Mouse (Mus musculus) liver, adult 2 months (tissue): ENCODE measurements around the gene Nup188. TPM values are rescaled to one million over a fixed set of nuclear protein-coding genes. Genes with fewer than 3 reads are reported as not detected.

Experiments used
- DNase-seq: peaks from one replicate; pipeline ENCODE4 v3.0.0-alpha.2; 2011; ENCODE audit warnings: low read depth, low spot score; ENCODE audit errors: extremely low read depth
- H3K27ac ChIP-seq: fragments of 200-500 bp; replicated peaks from 2 replicates; pipeline ENCODE4 v1.5.1; 2012; ENCODE audit warnings: low read depth, mild to moderate bottlenecking, control low read depth, inconsistent platforms, low read length; ENCODE audit not compliant: insufficient read depth
- H3K27me3 ChIP-seq: fragments of 200-500 bp; 2 replicates; pipeline ENCODE4 v1.6.1; 2012; ENCODE audit warnings: mild to moderate bottlenecking, moderate library complexity, low read length, inconsistent platforms; ENCODE audit not compliant: control insufficient read depth, insufficient read depth
- H3K36me3 ChIP-seq: fragments of 200-500 bp; 2 replicates; pipeline ENCODE4 v1.6.1; 2012; ENCODE audit warnings: low read length, inconsistent platforms; ENCODE audit not compliant: control insufficient read depth, insufficient read depth
- H3K4me1 ChIP-seq: fragments of 200-500 bp; 2 replicates; pipeline ENCODE4 v1.6.1; 2011; ENCODE audit warnings: low read length; ENCODE audit not compliant: control insufficient read depth, insufficient read depth
- H3K4me3 ChIP-seq: fragments of 200-500 bp; 2 replicates; pipeline ENCODE4 v1.5.1; 2011; ENCODE audit warnings: low read depth, mild to moderate bottlenecking, control low read depth, low read length, moderate library complexity; ENCODE audit not compliant: insufficient read depth
- H3K79me2 ChIP-seq: fragments of 200-500 bp; 2 replicates; pipeline ENCODE4 v1.6.1; 2012; ENCODE audit warnings: inconsistent platforms, mild to moderate bottlenecking, low read length, moderate library complexity; ENCODE audit not compliant: control insufficient read depth, insufficient read depth
- H3K9ac ChIP-seq: fragments of 200-500 bp; 2 replicates; pipeline ENCODE4 v1.6.1; 2012; ENCODE audit warnings: low read depth, mild to moderate bottlenecking, control low read depth, inconsistent platforms, low read length
- CTCF ChIP-seq: fragments of 200-500 bp; IDR thresholded peaks from 2 replicates; pipeline ENCODE4 v1.5.1; 2011; ENCODE audit warnings: low read depth, low read length, control low read depth
- POLR2A ChIP-seq: fragments of 200-500 bp; IDR thresholded peaks from 2 replicates; pipeline ENCODE4 v1.6.1; 2011; ENCODE audit warnings: low read length, control low read depth; ENCODE audit not compliant: insufficient read depth; ENCODE audit errors: extremely low read depth
- WGBS: fragments of 180-500 bp; shearing (Covaris S2); methylation state at CpG from one replicate; pipeline ENCODE4 v1.1.7; 2018; 5-methylcytosine and 5-hydroxymethylcytosine counted together
- polyA plus RNA-seq: library from polyadenylated mRNA; depleted of rRNA; stranded (reverse); fragments of >200 nt; gene quantifications from 2 replicates; pipeline ENCODE4 v1.2.3, GENCODE M21; 2012
- total RNA-seq: library from RNA; depleted of rRNA; stranded (reverse); fragments of >200 nt; gene quantifications from 2 replicates; pipeline ENCODE4 v1.2.3, GENCODE M21; 2014

The Nup188 gene
- total and polyA plus RNA-seq, 2 experiments: 4.1 to 9.6 TPM

DNA sequence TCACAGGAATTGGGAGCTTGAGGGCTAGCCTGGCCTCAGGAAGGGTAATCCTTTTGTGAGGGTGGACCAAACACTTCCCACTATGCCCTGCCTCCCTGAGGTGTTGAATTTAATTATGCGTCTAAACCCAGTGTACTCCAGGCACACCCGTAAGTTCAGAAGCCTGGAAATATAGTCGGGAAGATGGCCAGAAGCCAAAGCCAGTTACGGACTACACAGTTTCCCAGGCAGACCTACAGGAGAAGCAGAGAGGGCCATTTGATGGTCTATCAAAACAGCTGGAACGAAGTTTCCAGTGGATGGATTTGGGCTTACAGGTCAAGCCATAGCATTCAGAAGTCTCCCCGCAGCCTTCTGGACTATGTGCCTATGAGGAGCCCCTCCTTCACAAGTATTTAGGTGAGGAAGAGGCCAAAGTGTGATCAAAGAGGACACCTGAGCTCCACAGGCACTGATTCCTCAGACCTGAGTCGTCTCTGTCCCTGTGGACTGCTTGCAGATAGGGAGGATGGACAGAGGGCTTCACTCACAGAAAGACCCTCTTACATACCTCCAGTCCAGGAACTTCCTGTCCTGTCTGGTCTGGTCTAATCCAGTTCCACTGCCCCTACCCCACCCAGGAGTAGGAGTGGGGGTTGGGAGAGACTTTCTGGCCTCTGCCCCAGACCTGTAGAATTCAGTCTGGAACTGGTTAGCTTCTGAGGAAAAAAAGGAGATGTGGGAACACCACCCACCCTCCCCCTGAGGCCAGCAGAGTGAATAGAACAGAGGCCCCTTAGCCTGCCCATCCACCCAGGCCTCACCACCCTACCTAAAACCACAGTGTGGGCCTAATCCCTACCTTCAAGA is 21.3 kb upstream of the Nup188 start:
- DNase-seq: no peak
- peak overlapping the region; percentile 50; the same call in 1 of the 2 replicates for H3K9ac ChIP-seq
- peak overlapping the region; percentile 98 for H3K27ac ChIP-seq
- H3K79me2 ChIP-seq: peaks cover 12% of the 10 kb centered on the region
- 51% methylated on average over 7 of the region's 7 CpGs for WGBS
- H3K27me3 ChIP-seq: no peaks in the 10 kb centered on the region
- no peak overlapping the region for H3K4me3 ChIP-seq
- no peak for TF ChIP-seq CTCF
- no peak for TF ChIP-seq POLR2A
- peaks cover 13% of the 10 kb centered on the region for H3K36me3 ChIP-seq
- peaks cover 54% of the 10 kb centered on the region for H3K4me1 ChIP-seq

- Histone ChIP-seq H3K27ac (peak within 1 kb of the TSS; percentile 98), H3K36me3 (peaks cover 16% of the 10 kb centered on the region), H3K9ac (peak within 1 kb of the TSS; percentile 72), H3K4me3 (peak within 1 kb of the TSS; percentile 48), H3K79me2 (peaks cover 13% of the 10 kb centered on the region), H3K27me3 (no peaks in the 10 kb centered on the region), H3K4me1 (peaks cover 54% of the 10 kb centered on the region)
- DNase-seq: peak; percentile 77
- 1% methylated on average over 5 of the region's 5 CpGs for WGBS
- TF ChIP-seq CTCF (no peak), POLR2A (no peak)
These were observed 20.4 kb upstream of the Nup188 start, which contains the start of gene Phyhd1 for GRCm38 (mm10) chr2:30265767-30266253. Gene Phyhd1 (plus strand): TSS chr2:30266203.

DNA sequence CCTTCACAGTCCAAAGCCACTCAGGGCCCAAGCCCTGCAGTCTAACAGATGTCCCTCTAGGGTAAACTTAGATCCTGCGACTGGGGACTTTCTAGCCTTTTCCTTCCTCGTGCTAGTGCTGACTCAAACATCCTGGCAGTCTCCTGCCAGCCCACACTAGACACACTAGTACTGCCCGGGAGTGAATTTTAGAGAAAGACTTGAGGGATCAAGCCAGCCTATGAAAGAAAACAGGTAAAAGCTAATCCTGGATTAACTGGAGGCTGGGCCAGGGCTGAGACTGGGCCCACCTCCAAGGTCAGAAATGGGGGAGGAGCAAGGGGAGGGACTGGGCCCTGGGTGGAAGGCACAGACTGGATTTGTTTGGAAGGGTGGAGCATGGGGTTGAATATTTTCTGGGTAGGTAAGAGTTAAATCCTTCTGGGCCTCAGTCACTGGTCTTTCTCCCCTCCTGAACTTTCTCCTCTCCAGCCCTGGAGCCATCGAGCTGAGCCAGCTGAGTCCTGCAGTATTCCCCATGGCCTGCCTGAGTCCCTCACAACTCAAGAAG is 19.7 kb upstream of the Nup188 start:
- H3K27me3 ChIP-seq: no peaks in the 10 kb centered on the region
- H3K4me1 ChIP-seq: peaks cover 54% of the 10 kb centered on the region
- H3K36me3 ChIP-seq: peaks cover 16% of the 10 kb centered on the region
- H3K27ac ChIP-seq: peak overlapping the region; percentile 98
- H3K9ac ChIP-seq: peak overlapping the region; percentile 72
- WGBS: 1% methylated on average over 4 of the region's 4 CpGs
- H3K4me3 ChIP-seq: peak overlapping the region; percentile 48
- H3K79me2 ChIP-seq: peaks cover 13% of the 10 kb centered on the region
- TF ChIP-seq POLR2A: peak; percentile 49; the same call in 1 of the 2 replicates
- no peak for TF ChIP-seq CTCF
- DNase-seq: peak; percentile 97

- H3K36me3 ChIP-seq: peaks cover 16% of the 10 kb centered on the region
- DNase-seq: no peak
- H3K27me3 ChIP-seq: no peaks in the 10 kb centered on the region
- TF ChIP-seq CTCF (no peak), POLR2A (no peak)
- 73% methylated on average over 2 of the region's 2 CpGs for WGBS
- peaks cover 11% of the 10 kb centered on the region for H3K79me2 ChIP-seq
- H3K27ac ChIP-seq: peak overlapping the region; percentile 98
- peak overlapping the region; percentile 48 for H3K4me3 ChIP-seq
- peaks cover 52% of the 10 kb centered on the region for H3K4me1 ChIP-seq
- peak overlapping the region; percentile 72 for H3K9ac ChIP-seq
These were observed 18.7 kb upstream of the Nup188 start for GRCm38 (mm10) chr2:30267466-30267865.

DNA sequence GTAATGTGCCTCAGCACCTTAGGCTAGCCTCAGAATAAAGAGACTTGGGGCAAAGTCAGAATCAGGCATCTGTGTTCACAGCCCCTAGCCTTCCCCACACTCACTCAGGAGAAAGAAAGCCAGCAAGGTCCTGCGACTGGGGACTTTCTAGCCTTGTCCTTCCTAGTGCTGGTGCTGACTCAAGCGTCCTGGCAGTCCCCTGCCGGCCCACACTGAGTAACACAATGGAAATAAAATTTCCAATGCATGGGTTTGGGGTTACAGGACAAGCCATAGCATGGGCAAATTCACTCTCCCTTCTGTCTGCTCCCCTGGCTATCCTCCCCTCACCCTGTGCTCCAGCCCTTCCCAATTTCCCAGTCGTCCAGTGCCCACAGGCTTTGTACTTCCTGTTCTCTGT is 17.8 kb upstream of the Nup188 start:
- Histone ChIP-seq H3K4me3 (no peak overlapping the region), H3K4me1 (peaks cover 46% of the 10 kb centered on the region), H3K79me2 (peaks cover 11% of the 10 kb centered on the region), H3K27ac (peak overlapping the region; percentile 98), H3K27me3 (no peaks in the 10 kb centered on the region), H3K9ac (peak overlapping the region; percentile 72), H3K36me3 (peaks cover 15% of the 10 kb centered on the region)
- WGBS: 38% methylated on average over 4 of the region's 4 CpGs
- TF ChIP-seq CTCF (peak; percentile 17; the same call in 1 of the 2 replicates), POLR2A (no peak)
- DNase-seq: no peak
